Mouse (Mus musculus): ENCODE results near the gene Elmod3. TPM values are rescaled to one million over a fixed set of nuclear protein-coding genes. Genes with fewer than 3 reads are reported as not detected.

Elmod3 gene
- polyA plus RNA-seq, 1 experiment: 22.3 TPM

GRCm38 (mm10) chr6:72600771-72601170, 2.6 kb upstream of the Elmod3 start:
- TF ChIP-seq CTCF (IDR thresholded peaks at IDR 0.05; ENCODE audit: extremely low read depth, insufficient read length, insufficient replicate concordance, low read depth, low read length) (no peak), POLR2A (IDR thresholded peaks at IDR 0.05; ENCODE audit: low read depth, low read length) (no peak)
- Histone ChIP-seq H3K4me1 (ENCODE audit: control insufficient read depth, insufficient read depth, insufficient read length, low read length) (peaks cover 7% of the 10 kb centered on the region; the same call in 1 of the 2 replicates), H3K4me3 (ENCODE audit: low read depth, low read length) (no peak overlapping the region), H3K27ac (ENCODE audit: insufficient read depth, low read depth, low read length) (no peak overlapping the region), H3K36me3 (ENCODE audit: control insufficient read depth, insufficient read depth, low read length) (peaks cover 20% of the 10 kb centered on the region), H3K27me3 (ENCODE audit: control insufficient read depth, insufficient read depth, low read length) (no peaks in the 10 kb centered on the region)
- 93% methylated on average over 12 of the region's 12 CpGs for WGBS

DNA sequence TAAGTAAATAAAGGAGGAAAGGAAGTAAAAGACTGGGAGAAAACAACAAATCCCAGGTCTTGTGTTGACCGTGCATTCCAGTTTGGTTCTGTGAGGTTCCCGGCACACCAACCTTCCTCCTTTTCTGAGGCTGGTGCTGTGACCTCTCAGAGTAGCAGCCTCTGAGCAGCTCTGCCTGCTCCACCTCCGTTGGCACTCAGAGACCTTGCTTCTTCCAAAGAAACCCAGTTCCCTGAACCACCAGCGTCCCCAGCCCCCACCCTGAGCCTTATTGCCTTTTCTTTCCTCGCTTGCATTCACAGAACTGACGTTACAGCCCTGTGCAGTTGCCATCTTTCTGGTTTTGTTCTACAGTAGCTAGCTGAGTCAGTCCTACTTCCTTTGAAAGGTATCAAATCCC, 2.0 kb upstream of the Elmod3 start:
- no peak overlapping the region for H3K27ac ChIP-seq (ENCODE audit: insufficient read depth, low read depth, low read length)
- peaks cover 16% of the 10 kb centered on the region for H3K36me3 ChIP-seq (ENCODE audit: control insufficient read depth, insufficient read depth, low read length)
- no peak overlapping the region for H3K4me3 ChIP-seq (ENCODE audit: low read depth, low read length)
- no peaks in the 10 kb centered on the region for H3K27me3 ChIP-seq (ENCODE audit: control insufficient read depth, insufficient read depth, low read length)
- H3K4me1 ChIP-seq (ENCODE audit: control insufficient read depth, insufficient read depth, insufficient read length, low read length): peaks cover 7% of the 10 kb centered on the region; the same call in 1 of the 2 replicates
- no peak for TF ChIP-seq POLR2A (IDR thresholded peaks at IDR 0.05; ENCODE audit: low read depth, low read length)
- no peak for TF ChIP-seq CTCF (IDR thresholded peaks at IDR 0.05; ENCODE audit: extremely low read depth, insufficient read length, insufficient replicate concordance, low read depth, low read length)
- WGBS: 87% methylated on average over 6 of the region's 6 CpGs

GRCm38 (mm10) chr6:72598791-72599557, 761 bp upstream of the Elmod3 start:
- Histone ChIP-seq H3K4me1 (ENCODE audit: control insufficient read depth, insufficient read depth, insufficient read length, low read length) (peaks cover 7% of the 10 kb centered on the region; the same call in 1 of the 2 replicates), H3K36me3 (ENCODE audit: control insufficient read depth, insufficient read depth, low read length) (peaks cover 7% of the 10 kb centered on the region), H3K27ac (ENCODE audit: insufficient read depth, low read depth, low read length) (peak overlapping the region; percentile 39), H3K4me3 (ENCODE audit: low read depth, low read length) (peak overlapping the region; percentile 82), H3K27me3 (ENCODE audit: control insufficient read depth, insufficient read depth, low read length) (no peaks in the 10 kb centered on the region)
- 25% methylated on average over 12 of the region's 12 CpGs for WGBS
- TF ChIP-seq POLR2A (IDR thresholded peaks at IDR 0.05; ENCODE audit: low read depth, low read length) (no peak), CTCF (IDR thresholded peaks at IDR 0.05; ENCODE audit: extremely low read depth, insufficient read length, insufficient replicate concordance, low read depth, low read length) (no peak)

- peaks cover 4% of the 10 kb centered on the region; the same call in 1 of the 2 replicates for H3K36me3 ChIP-seq (ENCODE audit: control insufficient read depth, insufficient read depth, low read length)
- no peaks in the 10 kb centered on the region for H3K27me3 ChIP-seq (ENCODE audit: control insufficient read depth, insufficient read depth, low read length)
- TF ChIP-seq CTCF (IDR thresholded peaks at IDR 0.05; ENCODE audit: extremely low read depth, insufficient read length, insufficient replicate concordance, low read depth, low read length): no peak
- no peak for TF ChIP-seq POLR2A (IDR thresholded peaks at IDR 0.05; ENCODE audit: low read depth, low read length)
- peaks cover 7% of the 10 kb centered on the region; the same call in 1 of the 2 replicates for H3K4me1 ChIP-seq (ENCODE audit: control insufficient read depth, insufficient read depth, insufficient read length, low read length)
- WGBS: 23% methylated on average over 13 of the region's 13 CpGs
- peak overlapping the region; percentile 9; the same call in 1 of the 2 replicates for H3K4me3 ChIP-seq (ENCODE audit: low read depth, low read length)
- peak overlapping the region; percentile 43 for H3K27ac ChIP-seq (ENCODE audit: insufficient read depth, low read depth, low read length)
Observed at GRCm38 (mm10) chr6:72597083-72597874, 934 bp downstream of the Elmod3 start.

- H3K4me3 ChIP-seq (ENCODE audit: low read depth, low read length): no peak overlapping the region
- no peak for TF ChIP-seq CTCF (IDR thresholded peaks at IDR 0.05; ENCODE audit: extremely low read depth, insufficient read length, insufficient replicate concordance, low read depth, low read length)
- TF ChIP-seq POLR2A (IDR thresholded peaks at IDR 0.05; ENCODE audit: low read depth, low read length): no peak
- peaks cover 21% of the 10 kb centered on the region for H3K4me1 ChIP-seq (ENCODE audit: control insufficient read depth, insufficient read depth, insufficient read length, low read length)
- no peak overlapping the region for H3K27ac ChIP-seq (ENCODE audit: insufficient read depth, low read depth, low read length)
- 73% methylated on average over 5 of the region's 5 CpGs for WGBS
- no peaks in the 10 kb centered on the region for H3K27me3 ChIP-seq (ENCODE audit: control insufficient read depth, insufficient read depth, low read length)
- peaks cover 4% of the 10 kb centered on the region; the same call in 1 of the 2 replicates for H3K36me3 ChIP-seq (ENCODE audit: control insufficient read depth, insufficient read depth, low read length)
Observed at GRCm38 (mm10) chr6:72593914-72594313, 4.3 kb downstream of the Elmod3 start.

DNA sequence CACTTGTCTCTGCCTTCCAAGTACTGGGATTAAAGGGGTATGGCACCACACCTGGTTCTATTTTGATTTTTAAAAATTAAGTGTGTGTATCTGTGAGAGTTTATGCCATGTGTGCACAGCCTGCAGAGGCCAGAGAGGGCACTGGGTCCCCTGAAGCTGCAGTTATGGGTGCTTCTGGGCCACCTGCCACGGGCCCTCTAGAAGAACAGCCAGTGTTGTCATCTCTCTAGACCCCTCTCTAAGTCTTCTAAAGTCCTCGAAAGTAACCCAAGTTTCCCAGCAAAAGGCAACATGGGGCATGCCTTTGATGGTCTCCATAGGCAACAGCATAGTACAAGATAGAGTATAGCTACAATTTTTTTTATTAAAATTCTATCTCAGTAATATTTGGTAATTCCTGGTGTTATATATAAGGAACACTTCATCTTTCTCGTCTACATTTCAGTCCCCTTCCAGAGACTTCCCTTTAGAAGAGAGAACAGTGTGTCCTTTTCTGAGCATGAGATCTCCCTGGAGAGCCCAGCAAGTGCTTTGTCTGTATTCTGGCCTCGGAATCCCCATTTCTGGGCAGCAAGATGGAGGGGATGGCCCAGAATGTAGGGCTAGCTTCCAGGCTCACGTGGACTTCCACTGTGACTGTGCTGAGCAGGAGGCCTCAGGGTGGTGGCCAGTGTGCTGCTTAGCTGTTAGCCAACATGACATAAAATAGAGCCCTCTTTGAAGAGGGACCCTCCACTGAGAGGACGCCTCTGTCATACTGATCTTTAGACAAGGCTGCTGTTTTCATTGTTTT, 5.0 kb downstream of the Elmod3 start:
- 87% methylated on average over 6 of the region's 6 CpGs for WGBS

More for the DNA sequence above, 5.0 kb downstream of the Elmod3 start:
- TF ChIP-seq CTCF (IDR thresholded peaks at IDR 0.05; ENCODE audit: extremely low read depth, insufficient read length, insufficient replicate concordance, low read depth, low read length) (no peak), POLR2A (IDR thresholded peaks at IDR 0.05; ENCODE audit: low read depth, low read length) (no peak)
- Histone ChIP-seq H3K4me1 (ENCODE audit: control insufficient read depth, insufficient read depth, insufficient read length, low read length) (peaks cover 20% of the 10 kb centered on the region), H3K27ac (ENCODE audit: insufficient read depth, low read depth, low read length) (no peak overlapping the region), H3K36me3 (ENCODE audit: control insufficient read depth, insufficient read depth, low read length) (peaks cover 4% of the 10 kb centered on the region; the same call in 1 of the 2 replicates), H3K27me3 (ENCODE audit: control insufficient read depth, insufficient read depth, low read length) (no peaks in the 10 kb centered on the region), H3K4me3 (ENCODE audit: low read depth, low read length) (no peak overlapping the region)

All from small intestine, adult 2 months (tissue).